Mouse (Mus musculus): ENCODE results near the gene Son.

Gene Son

DNA sequence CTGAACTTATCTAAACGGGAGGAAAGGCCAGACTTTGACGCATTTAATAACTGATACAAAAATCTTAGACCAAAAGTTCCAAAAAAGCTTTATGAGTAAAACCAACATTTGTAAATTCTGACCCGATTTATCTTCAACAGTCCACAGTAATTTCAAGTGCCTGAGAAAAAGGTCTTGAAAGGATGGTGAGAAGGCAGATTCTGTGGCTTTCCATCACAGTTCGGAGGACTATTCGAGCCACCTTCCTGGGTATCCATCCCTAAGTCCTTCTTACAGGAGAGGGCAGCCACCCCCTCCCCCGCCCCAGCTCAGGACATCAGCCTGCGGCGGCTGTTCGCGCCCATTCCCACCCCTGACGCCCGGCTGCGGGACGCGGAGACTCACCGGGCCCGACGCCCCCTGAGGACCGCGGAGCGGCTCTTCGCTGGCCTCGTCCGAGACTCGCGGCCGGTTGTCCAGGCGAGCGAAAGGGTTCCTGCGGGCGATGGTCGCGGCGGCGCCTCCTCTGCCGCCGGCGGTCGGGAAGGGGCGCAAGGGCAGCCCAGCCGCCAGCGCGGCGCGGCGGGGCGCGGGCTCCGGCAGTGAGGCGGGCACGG is 40.8 kb downstream of the Son start:
- DNase-seq (ENCODE audit: low spot score in 2 of 2), result no peak

DNA sequence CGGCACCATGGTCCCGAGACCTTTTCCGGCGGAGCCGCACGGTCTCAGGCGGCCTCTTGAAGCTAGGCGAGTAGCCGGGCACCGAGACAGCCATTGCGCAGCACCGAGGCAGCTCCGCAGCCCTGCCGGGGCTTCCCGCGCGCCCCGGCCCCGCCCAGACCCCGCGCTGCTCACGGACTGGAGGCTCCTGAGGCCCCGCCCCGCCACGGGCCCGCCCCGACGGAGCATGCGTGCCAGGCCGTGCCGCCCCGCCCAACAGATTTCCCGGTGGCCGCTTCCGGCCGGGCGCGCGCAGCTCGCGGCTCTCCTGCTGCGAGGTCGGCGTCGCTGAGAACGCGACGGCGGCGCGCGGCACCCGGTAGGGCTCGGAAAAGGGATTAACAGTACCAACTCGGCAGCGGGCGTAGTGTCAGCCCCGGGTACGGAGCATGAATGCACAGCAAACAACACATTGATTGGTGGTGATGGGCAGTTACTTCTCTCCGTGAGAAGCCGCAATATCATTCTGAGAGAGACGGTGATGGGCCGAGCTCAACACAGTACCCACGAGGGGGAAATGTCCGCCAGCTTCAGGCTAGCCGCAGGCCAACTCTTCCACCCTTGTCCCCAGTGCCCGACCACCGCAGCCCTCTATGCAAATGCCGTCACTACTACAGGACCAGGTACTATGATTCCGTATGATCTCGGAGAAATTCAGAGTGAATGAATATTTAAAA is 41.5 kb downstream of the Son start, which contains the start of gene Donson:
Gene Donson (minus strand): TSS at position 152 of the 716 bp plus-strand sequence.
- DNase-seq (ENCODE audit: low spot score in 2 of 2), result peak; percentile 89 to 93

DNA sequence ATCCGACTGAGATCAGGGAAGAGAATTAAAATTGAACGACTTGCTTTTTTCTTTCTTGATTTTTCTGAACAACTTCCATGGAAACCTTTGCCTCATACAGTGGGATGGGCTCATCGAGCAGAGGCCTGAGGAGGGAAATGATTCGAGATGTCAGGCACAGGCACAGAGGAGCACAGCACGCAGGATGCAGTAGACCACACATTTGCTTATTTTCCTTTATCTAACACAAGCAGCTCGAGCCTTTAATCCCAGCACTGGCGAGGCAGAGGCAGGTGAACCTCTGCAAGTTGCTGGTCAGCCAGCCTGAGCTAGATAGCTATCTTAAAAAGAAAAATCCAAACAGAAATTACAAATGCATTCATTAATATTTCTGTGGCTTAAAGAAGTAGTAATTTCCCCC is 42.5 kb downstream of the Son start:
- no peak for DNase-seq (ENCODE audit: low spot score in 2 of 2)

DNA sequence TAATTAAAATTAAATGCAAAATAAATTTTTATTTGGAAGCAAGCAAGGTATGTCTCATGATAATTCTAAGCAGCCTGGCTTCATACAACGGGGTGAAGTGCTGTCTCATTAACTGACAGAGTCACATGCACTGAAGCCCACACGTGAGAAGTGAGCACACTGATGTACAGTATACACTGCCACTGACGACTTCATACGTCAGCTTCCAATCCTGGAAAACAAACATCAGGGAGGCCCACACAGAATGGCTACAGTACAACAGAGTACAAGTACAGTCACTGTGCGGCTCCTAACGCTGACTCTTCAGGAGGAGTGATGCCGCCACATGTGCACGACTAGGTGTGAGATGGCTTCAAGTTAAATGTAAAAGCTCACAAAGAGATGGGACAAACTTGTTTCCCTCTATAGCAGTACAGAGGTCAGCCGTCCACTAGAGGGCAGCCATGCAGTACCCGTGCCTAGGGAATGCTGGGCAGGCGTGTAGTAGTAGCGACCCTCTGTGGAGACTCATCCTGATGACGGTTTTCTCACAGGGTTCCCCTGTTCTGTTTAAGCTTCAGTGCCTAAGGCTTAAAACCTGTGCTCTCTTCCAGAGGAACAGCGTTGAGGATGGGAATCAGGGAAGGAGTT is 47.3 kb downstream of the Son start:
- peak; percentile 49 to 53 for DNase-seq (ENCODE audit: low spot score in 2 of 2)

DNA sequence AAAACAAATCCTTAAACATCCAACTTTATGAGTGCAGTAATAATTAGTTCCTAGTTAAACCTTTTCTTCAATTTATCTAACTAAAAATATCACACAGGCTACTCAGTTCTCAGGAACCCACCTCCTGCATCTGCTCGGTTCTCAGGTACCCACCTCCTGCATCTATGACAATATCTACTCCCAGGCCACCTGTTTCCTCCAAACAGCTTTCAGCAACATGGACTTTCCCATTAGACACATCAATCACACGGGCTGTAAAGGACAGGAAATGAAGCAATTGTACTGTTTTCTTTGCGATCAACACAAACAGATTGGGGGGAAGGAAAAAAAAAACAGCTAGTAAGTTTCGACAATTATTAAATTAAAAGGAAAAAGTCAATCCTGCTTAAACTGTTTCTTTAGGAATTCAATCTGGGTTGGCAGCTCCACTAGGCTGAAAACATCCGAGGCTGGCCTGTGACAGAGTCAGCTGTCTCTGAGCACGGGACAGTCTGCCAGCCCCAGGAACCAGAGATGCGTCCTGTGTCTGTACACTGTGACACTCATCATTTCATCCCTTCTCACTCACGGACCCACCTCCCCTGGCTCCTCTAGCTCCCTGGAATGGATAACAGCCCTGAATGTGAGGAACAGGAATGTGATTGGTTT is 47.9 kb downstream of the Son start:
- DNase-seq (ENCODE audit: low spot score in 2 of 2), result no peak

DNA sequence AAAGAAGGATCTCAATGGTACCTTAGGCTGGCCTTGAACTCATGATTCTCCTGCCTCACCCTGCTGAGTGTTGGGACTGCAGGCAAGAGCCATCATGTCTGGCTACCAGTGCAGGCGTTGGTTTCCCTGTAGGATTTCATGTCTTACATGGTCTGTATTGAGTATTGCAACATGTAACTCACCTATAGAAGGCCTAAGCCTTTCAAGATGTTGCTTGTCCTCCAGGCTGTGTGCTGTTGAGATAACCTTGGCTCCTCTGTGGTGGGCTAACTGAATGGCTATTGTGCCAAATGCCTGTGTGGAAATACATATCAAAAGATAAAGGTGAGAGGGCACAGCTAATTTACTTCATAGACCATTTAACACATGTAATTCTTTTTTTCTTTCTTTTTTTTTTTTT is 51.7 kb downstream of the Son start:
- no peak for DNase-seq (ENCODE audit: low spot score in 2 of 2)

DNA sequence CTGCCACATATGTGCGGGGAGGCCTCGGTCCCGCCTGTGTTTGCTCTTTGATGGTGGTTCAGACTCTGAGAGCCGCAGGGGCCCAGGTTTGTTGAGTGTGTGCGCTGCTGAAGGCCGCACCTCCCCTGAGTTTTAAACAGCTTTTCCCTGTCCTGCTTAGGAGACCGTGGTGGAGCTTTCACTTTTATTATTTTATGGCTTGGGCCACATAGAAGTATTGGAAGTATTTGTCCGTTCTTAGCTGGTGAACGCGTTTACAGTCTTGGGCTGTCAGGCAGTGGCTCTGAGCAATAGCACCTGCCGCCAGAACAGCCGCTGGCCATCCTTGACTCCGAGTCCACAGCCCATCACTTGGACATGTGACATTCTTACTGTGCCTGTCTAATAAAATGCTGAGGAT is 54.6 kb downstream of the Son start:
- no peak for DNase-seq (ENCODE audit: low spot score in 2 of 2)

DNA sequence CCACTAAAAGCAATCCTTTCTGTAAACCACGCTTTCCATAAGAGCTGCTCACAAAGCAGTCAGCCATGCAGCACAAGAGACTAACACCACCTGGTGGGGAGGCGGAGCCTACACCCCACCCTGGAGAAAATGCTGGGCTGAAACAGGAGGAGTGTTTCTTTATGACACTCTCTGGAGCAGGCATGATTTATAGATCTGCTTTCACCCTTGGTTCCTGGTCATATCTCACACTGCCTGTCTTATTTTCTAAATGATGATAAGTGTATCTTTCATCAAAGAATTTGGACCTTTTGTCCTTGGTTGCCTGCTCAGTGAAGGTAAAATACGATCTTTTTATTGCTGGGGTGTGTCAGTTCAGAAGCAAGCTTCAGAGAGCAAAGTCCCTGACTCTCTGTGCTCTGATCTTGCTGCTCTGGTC is 55.5 kb downstream of the Son start:
- no peak for DNase-seq (ENCODE audit: low spot score in 2 of 2)

DNA sequence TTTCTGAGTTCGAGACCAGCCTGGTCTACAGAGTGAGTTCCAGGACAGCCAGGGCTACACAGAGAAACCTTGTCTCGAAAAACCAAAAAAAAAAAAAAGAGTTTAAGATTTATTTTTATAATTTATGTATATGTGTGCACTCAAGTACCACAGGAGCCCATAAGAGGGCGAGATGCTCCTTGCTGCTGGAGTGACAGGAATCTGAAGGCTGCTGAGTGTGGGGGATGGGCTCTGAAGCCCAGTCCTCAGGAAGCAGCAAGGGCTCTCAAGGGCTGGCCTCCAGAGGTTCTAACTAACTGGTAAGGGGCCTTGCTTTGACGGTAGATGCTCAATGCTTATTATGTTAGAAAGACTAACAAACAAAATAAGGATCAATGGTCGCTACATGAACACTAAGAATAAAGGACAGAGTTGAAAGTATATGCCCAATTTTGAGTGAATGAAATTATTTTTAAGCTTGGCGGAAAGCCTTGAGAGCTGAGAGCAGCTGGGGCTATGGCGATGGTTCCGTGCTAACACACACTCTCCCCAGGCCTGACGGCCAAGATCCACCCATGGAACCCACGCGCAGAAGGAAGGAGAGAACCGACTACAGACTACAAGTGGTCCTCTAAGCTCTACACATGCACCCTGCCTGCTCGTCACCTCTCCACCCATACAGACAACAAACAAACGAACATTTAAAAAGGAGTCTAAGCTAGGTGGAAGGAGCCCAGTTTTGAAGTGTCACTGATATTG is 57.5 kb downstream of the Son start:
- DNase-seq (ENCODE audit: low spot score in 2 of 2), result no peak

DNA sequence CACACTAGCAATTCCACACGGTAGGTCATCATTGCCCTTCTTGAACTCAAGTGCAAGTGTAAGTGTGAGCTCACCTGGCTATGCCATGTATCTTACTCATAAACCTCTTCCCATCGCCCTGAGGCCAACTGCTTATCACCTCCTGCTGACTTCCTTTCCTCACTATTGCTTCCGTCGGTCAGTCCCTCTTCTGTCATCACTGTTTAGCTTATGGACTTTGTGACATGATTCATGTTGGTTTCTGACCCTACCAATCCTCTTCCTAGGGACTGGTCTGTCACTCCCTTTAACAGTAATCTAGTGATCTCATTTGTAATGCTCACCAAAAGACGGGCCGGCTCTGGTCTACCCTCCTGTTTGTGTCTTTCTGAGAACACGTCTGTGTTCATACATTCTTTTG is 62.9 kb downstream of the Son start:
- DNase-seq (ENCODE audit: low spot score in 2 of 2), result no peak

DNA sequence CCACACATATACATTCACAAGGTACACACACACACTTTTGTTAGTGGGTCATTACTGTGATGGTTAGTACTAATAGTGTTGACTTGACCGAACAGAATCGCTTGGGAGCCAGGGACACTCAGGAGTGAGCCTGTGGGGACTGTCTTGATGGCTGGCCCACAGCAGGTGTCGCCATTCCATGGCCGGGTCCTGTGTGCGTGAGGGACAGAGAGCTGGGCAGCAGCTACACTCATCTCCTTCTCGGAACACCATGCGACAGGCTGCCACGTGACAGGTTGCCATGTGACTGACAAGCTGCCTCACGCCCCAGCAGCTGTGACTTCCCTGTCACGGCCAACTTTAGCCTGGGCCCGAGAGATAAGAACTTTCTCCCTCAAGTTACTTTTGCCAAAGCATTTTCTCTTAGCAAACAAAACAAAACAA is 69.6 kb downstream of the Son start:
- DNase-seq (ENCODE audit: low spot score in 2 of 2), result no peak

DNA sequence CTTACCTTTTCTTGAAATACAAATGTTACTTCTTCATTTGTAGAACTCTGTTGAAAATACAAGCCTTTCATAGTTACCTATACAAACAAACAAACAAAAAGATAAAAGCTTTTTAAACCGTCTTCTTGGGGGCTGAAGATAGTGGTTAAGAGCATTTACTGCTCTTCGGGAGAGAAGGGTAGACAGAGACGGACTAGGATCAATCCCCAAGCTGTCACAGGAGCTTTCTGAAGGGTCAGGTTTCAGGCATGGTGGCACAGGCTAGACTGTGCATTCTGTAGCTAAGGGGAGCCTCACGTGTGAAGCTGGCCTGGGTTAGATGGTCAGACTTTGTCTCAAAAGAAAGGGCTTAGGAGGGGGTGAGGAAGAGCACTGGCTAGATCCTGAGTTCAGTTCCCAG is 70.1 kb downstream of the Son start:
- no peak for DNase-seq (ENCODE audit: low spot score in 2 of 2)

DNA sequence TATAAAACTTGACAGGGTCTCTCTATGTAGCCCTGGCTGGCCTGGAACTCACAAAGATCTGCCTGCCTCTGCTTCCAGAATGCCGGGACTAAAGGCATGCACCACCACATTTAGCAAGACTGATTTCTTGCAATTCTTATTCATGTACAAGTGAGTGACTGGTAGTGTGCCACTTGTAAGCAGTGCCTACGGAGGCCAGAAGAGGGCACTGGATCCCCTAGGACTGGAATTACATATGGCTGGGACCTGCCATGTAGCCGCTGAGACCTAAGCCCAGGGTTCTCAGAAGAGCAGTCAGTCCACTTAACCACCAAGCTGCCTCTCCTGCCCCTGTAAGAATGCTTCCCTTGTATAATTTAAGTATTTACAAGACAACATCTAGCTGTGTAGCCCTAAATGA is 76.9 kb downstream of the Son start:
- no peak for DNase-seq (ENCODE audit: low spot score in 2 of 2)

DNA sequence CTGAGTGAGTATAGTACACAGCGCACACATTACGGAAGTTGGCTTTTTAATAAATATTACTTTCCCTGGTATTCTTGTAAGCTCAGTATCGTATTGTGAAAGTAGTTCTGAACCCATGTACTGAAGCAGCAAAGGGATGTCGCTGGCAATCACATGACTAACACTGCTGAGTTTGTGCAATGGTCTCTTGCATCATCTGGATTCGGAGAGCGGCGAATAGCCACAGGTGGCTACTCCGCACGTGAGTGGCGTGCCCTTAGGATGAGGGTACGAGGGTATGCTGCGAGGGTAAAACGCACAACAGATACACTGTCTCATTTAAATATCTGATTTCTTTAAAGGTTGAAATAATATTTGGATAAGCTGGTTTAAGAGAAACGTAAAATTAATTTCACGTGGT is 80.1 kb downstream of the Son start:
- no peak for DNase-seq (ENCODE audit: low spot score in 2 of 2)

DNA sequence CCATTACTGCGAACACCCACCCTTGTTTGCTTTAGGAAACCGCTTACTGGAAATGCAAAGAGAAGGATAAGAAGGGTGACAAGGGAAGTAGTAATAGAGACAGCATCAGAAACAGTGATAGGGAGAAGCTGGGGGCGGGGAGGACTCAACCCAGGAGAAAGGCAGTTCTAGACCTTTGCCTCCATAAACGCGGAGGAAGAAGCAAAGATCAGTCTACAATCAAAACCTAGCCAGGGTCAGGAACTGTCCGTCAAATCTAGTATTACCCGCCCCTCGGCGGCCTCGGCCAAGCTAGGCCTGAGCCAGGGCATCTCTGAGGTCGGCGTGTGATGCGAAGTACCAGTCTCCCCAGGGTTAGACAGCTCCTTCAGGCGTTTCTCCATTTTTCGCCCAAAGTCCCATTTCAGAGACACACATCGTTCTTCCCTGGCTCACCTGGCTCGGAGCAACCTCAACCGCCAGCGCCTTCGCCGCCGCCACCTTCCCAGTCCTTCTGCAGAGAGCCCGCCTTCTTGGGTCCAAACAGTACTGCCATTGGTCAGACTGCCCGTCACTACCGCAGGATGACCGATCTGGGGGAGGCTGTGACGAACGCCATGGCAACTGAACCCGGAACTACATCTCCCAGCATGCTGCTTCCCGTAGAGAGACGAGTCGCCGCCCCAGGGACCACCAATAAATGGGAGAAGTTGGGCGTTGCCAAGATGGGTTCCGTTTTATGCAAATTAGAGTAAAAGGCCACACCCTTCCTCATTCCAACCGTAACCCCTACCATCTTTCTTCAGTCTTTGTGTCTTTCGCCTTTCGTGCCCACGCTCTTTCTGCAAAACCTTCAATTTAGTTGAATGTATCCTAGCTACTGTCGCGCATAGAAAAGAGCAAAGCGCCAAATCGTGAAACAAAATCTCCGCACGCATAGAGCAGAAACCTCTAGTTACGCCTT is 81.1 kb downstream of the Son start, which contains the start of gene Cryzl1:
Gene Cryzl1 (minus strand): TSS at position 853 of the 943 bp plus-strand sequence.
- peak; percentile 98 to 99 for DNase-seq (ENCODE audit: low spot score in 2 of 2)

All from frontal cortex, postnatal 10 days (tissue).